Mouse (Mus musculus) R1 (cell line): Measurements from ENCODE around the gene Tulp1.
A peak's percentile ranks its signal among the peaks of the same experiment; 100 is the strongest.
"Not testable (repeated sequence)": the region's sequence is repeated elsewhere in the genome, so short reads cannot be mapped to it uniquely, and the experiment has no call there.

Experiments
- DNase-seq: peaks from one replicate; pipeline ENCODE4 v3.0.0-alpha.2; 2018; ENCODE audit warnings: low read depth, low spot score

Tulp1 gene

DNA sequence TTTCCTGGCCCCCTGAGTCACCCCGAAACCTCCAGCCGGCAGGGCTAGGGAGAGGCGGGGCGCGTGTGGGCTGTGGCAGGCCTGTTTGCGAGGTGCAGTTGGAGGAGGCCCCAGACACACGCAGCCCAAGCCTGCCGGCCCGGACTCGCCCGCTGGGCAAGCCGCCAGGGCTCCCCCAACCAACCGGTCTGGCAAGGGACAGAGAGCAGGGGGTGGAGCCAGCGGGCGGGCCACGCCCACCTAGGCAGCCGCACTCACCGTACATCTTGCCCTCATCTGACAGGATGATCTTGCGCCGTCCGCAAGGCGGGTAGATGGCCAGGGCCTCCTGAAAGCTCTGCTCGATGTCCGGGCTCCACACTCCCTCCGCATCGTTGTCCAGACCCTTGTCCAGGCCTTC, 23.9 kb downstream of the Tulp1 start:
- peak; percentile 77 for DNase-seq

DNA sequence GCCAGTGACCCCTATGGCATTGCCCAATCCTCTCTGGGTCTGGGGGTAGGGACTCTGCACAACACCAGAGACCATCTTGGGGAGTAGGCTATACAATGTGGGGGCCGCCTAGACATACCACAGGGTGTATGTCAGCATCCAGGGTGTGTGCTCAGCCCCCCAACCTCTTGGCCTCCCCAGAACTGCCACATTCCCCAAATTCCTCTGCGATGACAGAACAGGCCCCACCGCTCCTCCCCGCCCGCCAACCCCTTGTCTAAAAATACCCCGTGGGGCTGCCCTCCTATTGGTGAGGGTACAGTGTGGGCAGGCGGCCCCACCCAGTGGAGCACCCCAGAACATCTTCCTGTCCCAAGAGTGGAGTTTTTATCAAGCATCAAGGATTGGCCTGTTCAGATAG, 24.4 kb downstream of the Tulp1 start:
- DNase-seq, result peak; percentile 30

DNA sequence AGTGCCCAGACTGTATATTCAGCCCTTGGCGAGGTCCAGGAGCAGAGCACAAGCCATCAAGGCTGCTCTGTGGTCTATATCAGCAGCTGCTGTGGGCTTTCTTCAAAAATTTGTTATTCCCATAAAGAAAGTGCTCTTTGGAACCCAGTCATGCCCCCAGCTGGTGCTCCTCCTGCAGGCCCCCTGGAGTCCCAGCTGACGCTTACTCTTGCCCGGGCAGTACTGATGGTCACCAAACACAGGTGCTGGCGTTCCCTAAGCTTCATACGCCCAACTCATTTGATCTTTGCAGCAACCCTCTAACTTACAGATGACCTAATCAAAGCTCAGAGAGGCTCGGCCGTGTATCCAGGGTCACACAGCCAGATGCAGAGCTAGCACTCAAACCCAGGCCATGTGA, 27.5 kb downstream of the Tulp1 start:
- DNase-seq, result no peak

DNA sequence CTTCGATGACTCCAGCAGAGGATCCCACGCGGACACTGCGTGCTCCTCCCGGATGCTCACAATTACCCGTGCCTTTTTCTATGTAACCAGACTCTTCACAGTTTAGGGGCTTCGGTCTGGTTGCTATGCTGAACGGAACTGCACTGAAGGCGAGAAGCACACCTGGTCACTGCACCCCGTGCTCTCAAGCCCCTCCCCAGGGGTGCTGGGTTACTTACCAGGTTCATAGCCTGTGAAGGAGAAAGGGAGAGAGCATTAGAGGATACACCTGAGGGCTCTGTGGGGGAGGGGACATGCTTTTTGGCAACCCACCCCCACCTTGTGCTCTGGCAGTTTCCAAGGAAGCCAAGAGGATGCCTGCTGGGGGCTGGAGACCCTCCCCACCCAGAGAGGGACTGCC, 29.8 kb downstream of the Tulp1 start:
- no peak for DNase-seq

DNA sequence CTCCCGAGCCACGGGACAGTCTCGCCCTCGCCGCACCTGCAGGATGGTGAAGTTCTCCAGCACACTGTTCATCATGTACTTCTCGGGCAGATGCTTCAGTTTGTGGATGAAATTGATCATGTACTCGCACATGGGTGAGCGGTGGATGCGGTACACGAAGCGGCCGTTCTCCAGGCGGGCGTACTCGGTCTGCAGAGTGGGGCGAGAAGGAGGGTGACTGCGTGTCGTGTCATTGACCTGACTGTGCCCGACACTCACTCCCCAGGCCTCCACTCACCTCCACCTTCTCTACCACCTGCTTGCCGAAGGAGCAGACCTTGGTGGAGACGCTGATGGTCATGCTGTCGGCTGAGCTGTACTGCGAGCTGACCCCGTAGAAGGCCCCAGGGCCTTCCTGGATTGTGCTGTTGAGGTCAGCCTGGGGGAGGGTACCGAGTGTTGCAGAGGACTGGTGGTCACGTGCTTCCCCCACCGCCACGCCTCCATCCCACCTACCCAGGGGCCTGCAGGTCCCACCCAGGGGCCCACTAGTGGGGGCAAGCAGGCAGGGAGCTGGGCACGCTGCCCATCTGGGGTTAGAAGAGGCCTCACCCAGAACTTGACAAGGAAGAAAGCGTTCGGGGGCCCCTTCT, 32.0 kb downstream of the Tulp1 start:
- peak; percentile 39 for DNase-seq

DNA sequence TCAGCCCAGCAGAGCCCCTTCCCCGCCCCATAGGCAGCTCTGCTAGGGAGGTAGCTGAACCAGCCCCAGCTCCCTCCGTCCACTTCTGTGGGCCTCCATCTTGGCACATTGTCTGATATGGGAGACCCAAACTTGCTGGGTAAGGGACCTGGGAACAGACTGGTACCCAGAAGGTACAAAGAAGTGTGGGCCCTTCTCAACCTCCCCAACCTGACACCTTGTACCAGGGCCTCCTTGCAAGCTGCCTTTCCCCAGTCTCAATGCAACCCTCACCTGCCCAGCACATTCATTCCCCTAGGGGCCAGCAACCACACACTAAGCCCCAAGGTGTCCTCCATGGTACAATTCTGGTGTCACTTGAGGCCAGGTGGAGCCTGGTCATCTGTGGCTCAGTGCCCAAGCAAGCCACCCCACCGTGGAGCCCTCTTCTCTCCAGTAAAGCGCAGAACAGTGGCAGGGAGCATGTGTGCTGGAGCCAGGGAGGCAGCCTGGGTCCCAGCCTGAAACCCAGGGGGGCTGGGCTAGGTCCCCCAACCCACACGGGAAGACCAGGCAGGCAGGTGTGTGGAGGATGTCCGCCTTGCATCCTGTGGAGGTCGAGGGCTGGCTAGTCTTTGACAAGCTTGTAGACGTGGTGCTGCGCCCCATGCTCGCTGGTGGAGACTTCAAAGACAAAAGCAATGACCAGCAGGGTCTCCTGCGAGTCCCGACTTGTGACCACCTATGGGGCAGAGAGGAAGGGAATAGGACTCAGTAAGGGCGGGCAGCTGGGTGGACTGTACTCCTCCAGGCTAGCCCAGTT, 32.7 kb downstream of the Tulp1 start:
- DNase-seq, result peak; percentile 76

DNA sequence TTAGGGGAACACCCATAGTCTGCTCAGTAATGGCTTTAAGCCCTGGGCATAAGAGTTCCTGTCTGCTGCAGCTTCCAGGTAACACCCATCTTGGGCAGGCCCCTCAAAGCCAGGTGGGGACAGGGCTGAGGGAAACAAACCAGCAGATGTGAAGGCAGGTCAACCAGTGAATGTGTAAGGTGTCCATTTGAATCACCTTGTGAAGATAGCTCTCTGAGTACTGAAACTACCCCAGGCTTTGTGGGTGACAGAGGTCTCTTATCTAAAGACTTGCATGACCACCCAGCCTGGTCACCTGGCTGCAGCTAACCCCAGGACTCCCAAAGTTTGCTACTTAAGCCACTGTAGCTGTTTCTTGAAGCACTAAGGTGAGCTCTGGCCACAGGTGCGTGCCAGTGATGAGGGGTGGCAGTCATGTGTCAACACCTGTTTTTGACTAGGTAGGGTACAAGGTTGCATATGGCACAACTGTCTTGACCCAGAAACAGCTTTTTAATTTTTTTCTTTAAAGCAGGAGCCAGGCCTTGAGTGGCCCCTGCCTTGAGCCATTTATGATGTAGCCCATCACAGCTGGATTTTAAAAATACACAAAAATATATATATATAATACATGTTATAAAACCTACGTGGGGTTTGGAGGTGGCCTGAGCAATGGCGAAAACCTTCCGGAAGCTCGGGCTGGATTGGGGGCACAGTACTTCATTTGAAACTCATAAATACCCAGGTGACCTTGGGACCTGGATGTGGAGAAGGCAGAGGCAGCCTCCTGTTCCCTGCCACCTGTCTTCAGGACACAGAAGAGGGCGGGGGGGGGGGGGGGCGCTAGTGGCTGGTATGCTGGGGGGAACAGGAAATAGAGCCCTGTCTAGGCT, 33.5 kb downstream of the Tulp1 start:
- peak; percentile 53 for DNase-seq

DNA sequence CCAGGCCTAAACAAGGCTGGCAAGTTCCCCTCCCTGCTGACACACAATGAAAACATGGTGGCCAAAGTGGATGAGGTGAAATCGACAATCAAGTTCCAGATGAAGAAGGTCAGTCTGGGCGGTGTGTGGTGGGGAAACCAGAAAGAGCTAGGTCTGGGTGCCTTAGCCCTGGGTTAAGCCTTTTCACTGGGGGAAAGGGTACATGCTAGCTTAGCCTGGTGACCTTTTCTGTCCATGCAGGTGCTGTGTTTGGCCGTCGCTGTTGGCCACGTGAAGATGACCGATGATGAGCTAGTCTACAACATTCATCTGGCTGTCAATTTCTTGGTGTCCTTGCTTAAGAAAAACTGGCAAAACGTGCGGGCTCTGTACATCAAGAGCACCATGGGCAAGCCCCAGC, 34.4 kb downstream of the Tulp1 start:
- not testable (repeated sequence) for DNase-seq

DNA sequence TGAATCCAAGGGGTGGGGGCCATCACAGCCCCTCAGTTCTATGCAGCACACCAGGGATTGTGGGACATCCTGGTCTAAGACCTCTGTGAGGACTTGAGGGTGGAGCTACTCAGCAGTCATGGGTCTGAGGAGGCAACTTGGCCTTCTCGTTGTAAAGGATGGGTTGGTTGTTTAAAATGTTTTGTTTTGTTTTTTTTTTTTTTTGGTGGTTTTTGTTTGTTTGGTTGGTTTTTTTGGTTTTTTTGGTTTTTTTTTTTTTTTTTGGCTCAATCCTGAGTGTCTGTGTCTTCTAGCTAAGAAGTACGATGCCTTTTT, 34.8 kb downstream of the Tulp1 start:
- peak; percentile 28 for DNase-seq

DNA sequence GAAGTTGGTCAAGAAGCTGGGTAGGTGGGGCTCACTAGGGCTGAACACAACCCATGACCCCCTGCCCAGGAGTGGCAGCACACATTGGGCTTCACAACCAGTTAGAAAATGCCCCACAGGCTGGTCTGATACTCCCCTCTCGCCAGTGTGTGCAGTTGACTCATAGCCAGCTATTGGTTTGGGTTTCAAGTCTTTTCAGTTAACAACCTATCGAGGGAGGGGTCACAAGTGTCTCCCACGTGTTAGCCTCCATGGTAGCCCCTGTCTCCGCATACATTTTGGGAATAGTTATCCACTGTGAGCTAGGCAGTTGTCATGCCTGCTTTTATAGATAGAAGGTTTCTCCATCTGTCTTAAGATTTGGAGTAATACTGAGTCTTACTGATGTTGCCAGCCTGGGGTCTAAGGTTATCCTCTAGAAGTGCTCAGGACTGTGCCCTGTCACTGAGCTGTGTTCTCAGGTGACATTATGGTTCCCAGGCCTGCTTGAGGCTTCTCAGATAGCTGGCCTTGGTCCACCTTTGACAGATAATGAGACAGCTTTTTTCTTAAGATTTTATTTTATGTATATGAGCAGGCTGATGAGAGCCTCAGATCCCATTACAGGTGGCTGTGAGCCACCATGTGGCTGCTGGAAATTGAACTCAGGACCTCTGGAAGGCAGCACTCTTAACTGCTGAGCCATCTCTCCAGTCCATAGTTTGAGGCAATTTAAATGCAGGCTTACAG, 35.4 kb downstream of the Tulp1 start:
- DNase-seq, result peak; percentile 60

DNA sequence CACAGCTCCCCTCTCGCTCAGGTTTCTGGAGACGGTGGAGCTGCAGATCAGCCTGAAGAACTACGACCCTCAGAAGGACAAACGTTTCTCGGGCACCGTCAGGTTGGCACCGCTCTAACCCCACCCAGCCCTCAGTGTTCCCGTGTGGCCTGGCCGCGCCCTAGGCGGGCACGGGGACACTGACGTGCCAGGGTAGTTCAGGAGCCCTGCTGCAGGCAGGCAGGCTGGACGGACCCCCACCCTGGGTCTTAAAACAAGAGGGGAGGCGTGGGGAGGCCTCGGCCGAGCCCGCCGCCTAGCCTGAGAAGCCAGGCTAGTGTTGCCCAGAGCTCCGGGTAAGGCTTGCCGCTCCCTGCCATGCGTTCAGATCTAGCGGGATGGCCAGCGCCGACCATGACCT, 36.1 kb downstream of the Tulp1 start:
- no peak for DNase-seq

DNA sequence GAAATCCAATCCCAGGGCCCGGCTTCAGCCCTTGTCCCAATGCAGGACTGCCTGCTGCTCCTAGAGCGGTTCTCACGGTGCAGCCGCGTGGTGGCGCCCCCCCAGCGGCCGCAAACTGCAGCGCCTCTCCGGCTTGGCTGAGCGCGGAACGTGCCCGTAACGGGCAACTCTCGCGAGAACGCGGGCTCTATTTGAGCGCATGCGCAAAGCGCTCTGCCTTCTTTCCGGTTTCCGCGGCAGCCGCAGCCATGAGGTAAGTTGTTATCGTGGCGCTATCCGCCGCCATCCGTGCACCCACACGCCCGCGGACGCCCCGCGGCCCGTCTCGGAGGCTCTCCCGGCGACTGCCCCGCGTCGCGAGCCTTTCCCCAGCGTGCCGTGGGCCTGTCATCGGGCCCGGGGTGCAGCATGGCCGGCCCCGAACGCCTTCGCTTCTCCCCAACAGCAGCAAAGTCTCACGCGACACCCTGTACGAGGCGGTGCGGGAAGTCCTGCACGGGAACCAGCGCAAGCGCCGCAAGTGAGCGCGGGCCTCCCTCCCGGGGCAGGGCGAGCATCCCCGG, 36.6 kb downstream of the Tulp1 start, which contains the start of gene Rpl10a:
Gene Rpl10a (plus strand): TSS at position 106 of the 563 bp plus-strand sequence.
- peak; percentile 93 for DNase-seq

DNA sequence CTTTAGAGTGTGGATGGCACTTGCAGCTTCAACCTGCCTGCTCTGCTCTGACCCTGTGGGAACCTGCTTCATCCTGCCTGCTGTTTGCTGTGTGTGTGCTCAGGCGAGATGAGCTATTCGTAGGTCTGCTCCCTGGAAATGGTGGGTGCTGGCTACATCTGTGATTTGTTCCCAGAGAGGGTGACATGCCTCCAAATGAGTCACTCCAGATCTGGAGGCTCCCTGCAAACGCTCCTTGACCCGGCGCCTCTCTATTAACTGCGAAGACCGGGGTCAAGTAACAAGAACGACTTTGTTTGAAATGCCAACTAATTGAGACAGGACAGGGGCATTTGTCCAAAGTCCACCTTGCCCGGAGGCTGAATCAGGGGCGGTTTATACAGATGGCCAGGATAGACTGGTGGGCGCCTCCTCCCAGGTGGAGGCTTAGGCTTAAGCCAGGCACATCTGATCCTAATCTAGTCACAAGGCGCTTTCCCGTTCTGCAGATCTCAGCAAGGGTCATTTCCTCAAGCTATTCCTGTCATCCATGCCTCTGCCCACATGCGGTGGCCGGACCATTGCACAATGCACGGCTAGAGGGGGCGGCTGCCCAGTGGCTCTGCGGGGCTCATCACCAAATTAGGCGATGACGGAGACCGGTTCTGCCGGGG, 37.2 kb downstream of the Tulp1 start:
- no peak for DNase-seq

DNA sequence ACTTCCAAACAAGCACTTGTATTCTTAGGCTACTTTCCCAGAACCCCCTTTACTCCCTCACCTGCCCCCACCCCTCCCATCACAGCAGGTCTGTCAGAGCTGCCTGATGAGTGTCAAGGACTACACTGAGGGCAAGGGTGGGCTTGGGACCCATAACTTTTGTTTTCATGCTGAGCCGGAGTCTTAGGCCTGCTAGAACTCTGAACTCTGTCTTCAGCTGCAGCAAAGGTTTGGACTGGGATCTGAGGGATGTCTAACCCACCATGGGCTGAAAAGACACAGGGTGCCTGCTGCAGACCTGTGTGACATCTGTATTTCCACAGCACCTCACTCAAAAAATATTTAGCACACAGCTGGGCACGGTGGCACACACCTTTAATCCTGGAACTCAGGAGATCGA, 38.1 kb downstream of the Tulp1 start:
- DNase-seq, result no peak

DNA sequence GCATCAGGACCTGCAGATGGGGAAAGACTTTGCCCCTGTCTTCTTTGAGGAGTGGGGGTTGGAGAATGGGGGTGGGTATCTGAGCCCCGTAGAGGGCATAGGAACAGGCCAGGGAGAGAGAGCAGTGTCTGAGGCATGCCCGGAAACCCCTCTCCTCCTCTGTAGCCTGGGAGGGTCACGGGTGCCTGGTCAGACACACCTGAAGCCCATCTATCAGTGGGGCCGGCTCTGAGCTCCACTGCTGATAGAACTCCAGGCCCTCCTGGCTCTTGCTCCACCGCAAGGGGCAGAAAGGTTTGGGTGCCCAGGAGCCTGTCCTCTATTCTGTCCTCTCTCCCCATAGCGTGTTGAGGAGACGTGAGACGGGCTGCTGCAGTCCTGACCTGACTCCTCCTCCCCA, 39.3 kb downstream of the Tulp1 start:
- no peak for DNase-seq

DNA sequence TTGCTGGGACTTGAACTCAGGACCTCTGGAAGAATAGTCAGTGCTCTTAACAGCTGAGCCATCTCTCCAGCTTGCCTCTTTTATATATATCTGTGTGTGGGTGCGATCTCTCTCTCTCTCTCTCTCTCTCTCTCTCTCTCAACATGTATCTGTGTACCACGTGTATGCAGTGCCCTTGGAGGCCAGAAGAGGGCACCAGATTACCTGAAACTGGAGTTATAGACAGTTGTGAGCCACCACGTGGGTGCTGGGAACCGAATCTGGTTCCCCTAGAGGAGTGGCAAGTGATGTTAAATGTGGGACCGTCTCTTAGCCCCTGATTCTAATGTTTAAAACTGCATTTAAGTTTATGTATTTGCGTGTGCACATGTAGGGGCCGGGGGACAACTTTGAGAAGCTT, 40.6 kb downstream of the Tulp1 start:
- DNase-seq, result peak; percentile 92

DNA sequence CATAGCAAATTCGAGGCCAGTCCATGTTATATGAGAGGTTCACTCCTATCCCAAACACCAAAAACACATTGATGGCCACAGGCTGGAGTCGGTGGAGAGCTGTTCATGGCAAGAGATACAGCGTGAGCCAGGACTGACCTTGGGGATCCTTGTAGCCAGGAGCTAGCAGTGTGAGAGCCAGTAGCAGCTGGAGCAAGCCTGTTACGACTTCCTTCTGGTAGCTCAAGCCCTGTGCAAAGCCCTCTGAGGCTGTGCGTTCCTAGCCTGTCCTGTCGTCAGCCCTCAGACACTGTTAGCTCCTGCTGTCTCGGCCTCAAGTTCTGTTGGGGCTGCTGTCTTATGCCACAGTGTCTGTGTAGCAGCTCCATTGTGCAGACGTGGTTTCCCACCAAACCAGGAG, 41.2 kb downstream of the Tulp1 start:
- DNase-seq, result no peak

DNA sequence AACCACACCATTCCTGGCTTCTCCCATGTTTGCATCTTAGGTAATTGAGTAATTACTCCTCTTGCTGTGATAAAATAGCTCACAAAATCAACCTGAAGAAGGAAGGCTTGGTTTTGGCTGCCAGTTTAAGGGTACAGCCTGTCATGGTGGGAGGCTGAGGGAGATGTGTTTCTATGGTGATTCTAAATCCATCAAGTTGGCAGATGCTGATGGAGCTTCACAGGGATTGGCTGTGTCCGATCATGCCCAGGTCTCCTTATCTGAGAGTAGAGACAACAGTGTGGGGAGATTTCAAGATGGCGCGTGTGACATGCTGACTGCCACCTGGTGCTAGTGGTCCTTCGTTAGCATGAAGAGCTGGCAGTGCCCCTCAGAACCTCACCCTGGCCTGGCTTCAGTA, 43.3 kb downstream of the Tulp1 start:
- no peak for DNase-seq

DNA sequence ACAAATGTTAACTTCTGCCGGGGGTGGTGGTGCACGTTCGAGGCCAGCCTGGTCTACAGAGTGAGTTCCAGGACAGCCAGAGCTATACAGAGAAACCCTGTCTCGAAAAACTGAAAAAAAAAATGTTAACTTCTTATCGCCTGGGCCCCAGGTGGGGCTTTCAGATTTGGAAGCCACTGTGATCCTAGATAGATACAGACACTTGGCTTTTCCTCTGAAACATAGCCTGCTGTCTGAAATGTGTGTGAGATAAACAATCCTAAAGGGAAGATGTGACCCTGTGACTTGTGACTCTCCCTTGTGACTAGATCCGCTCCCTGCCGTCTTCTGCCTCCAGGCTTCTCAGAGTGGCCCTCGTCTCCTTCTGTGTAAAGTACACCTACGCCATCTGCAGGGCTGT, 47.3 kb downstream of the Tulp1 start:
- no peak for DNase-seq

DNA sequence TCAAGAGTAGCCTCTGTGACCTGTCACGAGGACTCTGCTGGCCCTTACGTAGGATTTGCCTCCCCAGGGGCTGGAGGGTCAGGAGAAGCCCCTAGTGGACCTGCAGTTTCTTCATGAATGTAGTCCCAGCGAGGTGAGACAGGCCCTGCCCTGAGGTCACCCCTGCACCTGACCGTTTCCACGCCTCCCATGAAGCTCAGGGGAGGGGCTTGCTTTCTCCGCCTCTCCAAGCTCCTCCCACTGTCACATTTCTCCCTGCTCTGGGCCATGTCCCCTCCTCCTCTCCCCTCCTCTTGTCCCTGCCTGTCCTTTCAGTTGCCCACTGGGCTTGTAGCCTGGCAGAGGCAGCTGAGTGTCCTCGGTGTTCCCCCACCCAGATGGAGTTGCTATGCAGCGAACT, 47.9 kb downstream of the Tulp1 start:
- peak; percentile 44 for DNase-seq

DNA sequence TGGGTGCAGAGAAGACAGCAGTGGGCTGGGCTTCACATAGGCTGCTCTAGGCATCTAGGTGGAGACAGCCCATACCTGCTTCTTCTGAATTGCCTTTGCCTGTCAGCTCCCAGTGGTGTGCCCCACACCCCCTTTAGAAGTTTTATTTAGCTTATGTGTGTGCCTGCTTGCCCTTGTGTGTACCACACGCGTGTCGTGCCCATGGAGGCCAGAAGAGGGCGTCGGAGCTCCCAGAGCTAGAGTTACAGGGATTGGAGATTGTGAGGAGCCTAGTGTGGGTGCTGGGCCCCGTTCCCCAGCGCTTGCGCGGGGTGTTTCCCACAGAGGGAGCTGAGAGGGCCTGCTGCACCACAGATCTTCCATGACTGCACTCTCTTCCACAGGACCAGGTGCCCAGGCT, 48.5 kb downstream of the Tulp1 start:
- peak; percentile 69 for DNase-seq
